Mouse (Mus musculus) kidney, postnatal 25 days (tissue): Measurements from ENCODE around the gene Dph5.

Experiments
- DNase-seq, 2 experiments: peaks; one replicate each; pipeline ENCODE4 v3.0.0; 2021; ENCODE audit warnings: mixed read lengths in 2 of 2

Gene Dph5

DNA sequence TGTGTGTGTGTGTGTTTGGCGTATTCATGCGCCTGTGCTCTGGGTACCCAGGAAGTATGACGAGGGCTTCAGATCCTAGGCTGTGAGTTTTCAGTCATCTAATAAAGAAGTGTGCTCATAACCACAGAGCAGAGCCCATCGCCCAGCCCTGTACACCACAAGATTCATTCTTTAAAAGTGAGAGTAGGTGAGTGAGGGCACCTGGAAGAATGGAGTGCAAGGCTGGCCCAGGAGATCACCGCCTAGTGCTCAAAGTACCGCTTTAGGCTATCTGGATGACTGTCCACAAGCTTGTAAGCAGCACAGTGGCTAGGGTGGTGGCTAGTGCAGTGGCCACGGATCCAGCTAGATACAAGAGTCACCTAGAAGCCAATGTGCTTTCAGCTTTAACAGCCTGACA is 69.6 kb downstream of the Dph5 start:
- DNase-seq: no peak

DNA sequence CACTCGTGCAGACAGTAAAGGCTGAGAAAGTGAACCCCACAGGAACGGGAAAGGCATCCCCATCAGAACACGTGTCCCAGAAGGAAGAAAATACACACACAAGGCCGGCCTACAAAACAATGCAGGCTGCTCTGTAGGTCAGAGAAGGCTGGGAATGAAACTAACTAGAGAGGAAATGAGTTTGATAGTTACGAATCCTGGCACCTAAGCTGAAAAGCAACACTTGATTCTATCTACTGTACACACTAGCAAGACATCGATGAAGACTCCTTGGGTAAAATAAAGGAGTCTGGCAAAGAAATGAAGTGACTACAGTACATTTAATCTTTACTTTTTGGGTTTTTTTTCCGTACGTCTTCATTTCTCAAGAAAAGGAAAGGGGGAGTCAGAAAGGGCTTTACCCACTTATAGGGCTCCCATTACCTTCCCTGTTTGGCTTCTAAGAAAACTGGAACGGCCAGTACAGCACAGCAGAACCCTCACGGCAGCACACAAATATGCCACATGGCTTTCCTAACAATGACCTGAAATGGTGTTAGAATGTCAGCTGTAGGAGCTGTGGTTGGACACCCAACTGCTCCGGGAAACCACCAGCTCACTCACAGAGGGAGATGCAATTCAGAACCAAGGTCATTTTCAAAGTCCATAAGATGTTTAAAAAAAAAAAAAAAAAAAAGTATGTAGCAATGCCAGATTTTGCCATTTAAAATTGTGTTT is 73.8 kb downstream of the Dph5 start:
- no peak for DNase-seq

DNA sequence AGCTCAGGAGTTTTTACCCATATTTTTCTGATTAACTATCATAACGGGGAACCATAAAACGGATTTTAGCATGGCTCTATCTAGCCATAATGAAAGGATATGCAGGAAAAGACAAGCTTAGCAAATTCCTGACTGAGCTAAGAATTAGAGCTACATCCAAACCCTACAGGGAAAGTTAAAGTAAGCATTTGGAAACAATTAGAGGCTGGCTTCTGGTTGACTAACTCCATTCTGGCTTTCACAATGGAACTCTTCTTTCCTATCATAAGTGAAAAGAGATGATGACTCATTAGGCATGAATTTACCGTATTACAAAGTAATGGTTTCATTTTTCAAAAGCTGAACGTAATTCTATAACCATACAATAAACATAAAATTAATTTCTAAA is 74.4 kb downstream of the Dph5 start:
- no peak for DNase-seq

DNA sequence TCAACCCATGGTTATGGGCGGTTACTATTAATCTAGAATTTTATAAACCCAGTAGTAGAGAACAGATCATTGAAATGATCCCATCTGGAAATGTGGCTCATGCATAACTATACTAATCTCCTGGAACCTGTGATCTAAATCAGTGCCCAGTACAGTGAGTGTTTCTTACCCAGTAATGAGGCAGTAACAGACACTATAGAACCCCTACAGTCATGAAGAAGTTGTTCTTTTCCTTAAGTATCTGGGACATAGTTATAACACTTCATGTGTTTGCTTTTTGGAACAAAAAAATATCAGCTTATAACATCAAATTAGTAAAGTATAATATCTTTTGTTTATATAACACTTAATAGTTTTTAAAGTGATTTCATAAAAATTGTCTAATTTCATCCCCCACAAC is 76.0 kb downstream of the Dph5 start:
- DNase-seq: no peak

DNA sequence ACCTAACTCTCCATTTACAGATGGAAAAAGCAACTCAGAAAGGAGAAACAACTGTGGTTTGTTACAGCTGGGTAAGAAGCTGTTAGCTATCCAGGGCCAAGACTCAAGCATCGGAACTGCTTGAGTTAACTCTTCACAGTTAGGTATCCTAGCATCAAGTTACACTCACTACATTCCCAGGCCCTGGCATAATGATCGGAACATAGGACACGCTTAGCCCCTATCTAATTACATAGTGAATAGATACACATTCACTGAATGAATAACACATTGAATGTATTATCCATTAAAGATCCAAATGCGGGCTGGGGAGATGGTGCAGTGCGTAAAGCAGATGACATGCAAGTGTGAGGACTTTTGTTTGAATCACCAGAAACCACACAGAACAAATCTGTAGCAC is 76.4 kb downstream of the Dph5 start:
- no peak for DNase-seq

DNA sequence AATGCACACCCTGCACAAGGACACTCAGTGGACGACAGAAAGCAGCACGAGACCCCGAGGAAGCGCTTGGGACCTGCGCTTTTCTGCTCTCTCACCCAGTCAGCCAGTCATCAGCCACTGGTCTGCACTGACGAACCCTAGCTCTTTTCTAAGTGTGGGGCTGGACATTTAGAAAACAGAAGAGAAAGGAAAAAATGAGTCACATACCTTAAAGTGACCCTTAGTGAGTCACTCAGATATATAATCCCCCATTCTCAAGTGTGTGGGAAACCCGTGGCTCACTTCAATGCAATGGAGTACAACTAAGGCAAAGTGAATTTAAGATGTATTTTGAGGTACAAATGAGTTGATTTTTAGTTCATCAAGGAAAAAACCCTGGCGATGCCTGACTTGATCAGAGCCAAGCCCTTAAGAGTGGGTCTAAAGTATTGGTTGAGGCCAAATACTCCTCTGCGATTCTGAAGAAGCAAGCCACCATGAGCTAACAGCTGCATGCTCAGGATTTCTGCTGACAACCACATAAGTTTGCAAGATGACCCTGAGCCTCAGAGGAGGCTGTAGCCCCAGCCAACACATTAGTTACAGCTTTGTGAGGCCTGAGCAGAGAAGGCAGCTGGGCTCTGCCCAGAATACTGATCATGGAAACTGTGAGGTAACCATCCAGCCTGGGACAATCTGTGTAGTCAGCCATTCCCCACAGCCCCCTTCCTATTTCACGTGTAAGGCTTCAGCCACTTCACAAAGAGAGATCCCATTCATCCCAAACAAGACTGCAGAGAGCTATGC is 81.3 kb downstream of the Dph5 start:
- no peak for DNase-seq

DNA sequence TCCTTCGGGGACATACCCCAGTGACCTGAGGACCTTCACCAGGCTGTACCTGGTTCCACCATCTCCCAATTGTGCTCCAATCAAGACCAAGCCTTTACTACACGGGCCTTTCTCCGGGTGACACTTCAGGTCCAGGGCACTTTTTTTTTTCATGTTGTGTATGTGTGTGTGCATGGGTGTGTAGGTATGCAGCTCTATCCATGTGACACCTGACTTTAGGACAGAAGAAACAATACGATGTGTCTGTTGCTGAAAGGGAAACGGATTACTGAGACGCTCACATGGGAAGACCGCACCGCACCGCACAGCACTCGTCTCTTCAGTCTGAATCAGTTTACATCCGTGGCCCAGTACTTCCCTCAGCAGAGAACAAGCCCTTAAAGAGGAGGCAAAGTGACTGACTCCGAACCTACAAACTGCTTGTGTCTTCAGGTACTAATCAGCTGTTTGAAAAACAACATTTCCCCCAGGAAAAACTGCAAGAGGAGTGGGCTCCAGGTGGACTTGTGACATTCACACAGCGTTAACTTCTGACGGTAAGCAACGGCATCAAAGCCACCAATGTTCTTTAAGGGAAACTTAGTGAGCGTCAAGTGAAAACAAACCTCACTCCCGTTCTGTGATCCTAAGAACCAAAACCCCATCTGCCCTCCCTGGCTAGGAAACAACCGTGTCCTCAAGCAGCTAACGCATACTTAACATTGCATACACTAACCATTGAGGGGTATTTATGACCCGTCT is 83.6 kb downstream of the Dph5 start:
- no peak for DNase-seq

DNA sequence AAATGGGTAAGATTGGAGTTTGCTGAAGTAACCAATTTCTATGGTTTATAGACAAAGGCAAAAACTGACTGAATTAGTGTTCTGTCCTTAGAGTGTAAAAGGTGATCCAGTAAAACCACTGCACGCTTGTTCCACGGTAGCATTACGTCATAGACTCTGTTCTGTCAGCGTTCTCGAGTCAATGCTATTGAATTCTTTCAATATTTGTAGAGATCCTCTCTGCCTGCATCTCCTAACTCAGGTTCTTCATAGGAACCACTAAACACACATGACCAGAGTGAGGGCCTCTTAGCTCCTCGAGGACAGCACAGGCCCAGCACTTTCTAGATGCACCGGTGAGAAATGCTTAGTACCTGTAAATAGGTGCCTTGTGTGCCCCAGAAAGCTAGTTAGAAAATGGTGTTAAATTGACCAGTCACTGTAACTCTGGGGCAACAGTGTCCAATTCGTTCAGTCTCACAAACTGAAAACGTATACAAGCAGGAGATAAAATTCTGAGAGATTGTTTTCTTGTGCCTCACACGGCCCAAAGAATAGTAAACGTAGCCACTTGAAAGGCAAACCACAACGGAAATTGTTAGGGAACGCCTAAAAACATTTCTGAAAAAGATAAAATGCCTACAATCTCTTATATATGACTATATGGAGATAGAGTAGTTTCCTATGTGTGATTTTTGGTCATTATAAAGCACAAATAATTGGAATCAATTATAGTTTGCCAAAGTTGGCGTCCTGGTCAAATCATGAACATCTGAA is 84.4 kb downstream of the Dph5 start:
- DNase-seq: no peak

DNA sequence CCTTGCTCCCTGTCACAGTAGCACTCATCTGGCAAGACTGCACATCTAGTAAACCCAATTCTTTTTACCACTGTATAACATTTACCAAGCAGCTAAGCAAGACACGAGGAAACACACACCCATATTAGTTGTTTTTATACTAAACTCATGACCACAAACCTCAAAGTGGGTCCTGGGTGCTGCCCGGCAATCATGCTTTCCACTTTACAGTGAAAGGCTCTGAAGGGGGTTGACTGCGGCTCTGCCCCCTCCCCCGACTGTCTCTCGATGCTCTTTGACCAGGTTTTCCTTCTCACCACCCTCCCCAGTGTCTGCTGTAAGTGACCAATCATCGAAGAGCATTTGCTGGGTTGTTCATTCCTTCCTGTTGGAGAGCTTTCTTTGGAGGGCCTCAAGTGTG is 86.6 kb downstream of the Dph5 start:
- no peak for DNase-seq

DNA sequence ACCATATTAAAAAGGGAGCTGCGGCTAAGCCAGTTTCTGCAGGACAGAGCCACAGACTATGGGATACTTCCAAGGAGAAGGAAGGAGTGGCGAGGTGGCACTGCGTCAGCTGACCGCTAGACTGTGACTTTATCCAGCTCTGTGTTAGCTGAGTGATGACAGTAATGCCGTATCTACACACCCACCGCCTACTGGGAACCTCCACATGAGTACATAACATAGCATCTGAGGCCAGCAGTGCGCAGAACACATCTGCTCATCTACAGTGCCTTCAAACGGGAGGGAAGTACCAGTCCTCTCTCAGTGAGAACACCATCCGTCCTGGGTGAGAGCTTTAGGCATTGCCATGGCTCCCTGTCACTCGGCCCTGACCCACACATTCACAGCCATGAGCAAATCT is 87.4 kb downstream of the Dph5 start:
- no peak for DNase-seq

DNA sequence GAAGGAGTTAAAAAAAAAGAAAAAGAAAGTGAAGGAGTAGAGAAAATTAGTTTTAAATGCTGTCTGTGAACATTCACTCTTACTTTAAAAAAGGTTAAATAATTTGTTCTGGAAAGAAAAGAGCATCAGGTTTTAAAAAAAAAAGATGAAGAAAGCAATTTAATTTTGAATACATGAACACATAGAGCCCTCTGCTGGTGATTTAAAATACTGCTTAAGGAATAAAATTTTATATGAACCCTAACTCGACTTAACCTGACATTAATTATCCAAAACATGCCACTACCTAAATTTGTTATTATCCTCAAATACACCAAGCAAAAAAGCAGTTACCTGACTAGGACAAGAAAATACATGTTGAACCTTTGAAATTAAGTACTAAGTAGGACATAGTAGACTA is 91.4 kb downstream of the Dph5 start:
- no peak for DNase-seq

DNA sequence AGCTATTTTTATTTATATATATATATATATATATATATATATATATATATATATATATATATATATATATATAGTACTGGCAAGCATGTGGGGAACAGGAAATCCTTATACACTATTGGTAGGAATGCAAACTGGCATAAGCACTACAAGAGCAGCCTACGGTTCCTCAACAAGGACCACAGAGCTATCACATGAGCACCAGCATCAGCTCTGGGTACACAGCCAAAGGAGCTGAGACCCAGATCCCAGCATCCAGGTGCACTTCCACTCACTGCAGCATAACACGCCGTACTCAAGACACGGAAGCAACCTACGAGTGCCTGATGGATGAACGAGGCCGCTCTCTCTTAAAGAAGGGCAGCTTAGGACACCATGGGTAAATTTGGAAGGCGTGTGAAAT is 95.6 kb downstream of the Dph5 start:
- DNase-seq: no peak
